Mouse (Mus musculus) C2C12 (cell line): ENCODE measurements around the gene Cacybp. TPM values are rescaled to one million over a fixed set of nuclear protein-coding genes. Genes with fewer than 3 reads are reported as not detected.

Source experiments
- H3K27me3 ChIP-seq: one replicate; pipeline ENCODE4 v1.6.1; 2011; ENCODE audit not compliant: control insufficient read depth, insufficient read depth, insufficient read length
- H3K36me3 ChIP-seq: one replicate; pipeline ENCODE4 v1.6.1; 2011; ENCODE audit not compliant: control insufficient read depth, insufficient read depth
- H3K4me3 ChIP-seq: one replicate; pipeline ENCODE4 v1.5.1; 2011; ENCODE audit warnings: mild to moderate bottlenecking, control low read depth; ENCODE audit not compliant: poor library complexity, insufficient read depth, severe bottlenecking
- H3K79me2 ChIP-seq: one replicate; pipeline ENCODE4 v1.6.1; 2011; ENCODE audit not compliant: control insufficient read depth, insufficient read depth
- H3K79me3 ChIP-seq: one replicate; pipeline ENCODE4 v1.6.1; 2011; ENCODE audit warnings: low read depth, control low read depth
- H3ac ChIP-seq: one replicate; pipeline ENCODE3; 2011; ENCODE audit warnings: low read depth; ENCODE audit not compliant: control insufficient read depth, insufficient read length
- CEBPB ChIP-seq: IDR thresholded peaks from one replicate; pipeline ENCODE4 v1.6.1; 2011; ENCODE audit warnings: low read depth, mild to moderate bottlenecking, control low read depth, moderate library complexity
- CTCF ChIP-seq: IDR thresholded peaks from one replicate; pipeline ENCODE4 v1.5.1; 2011; ENCODE audit not compliant: control insufficient read depth, insufficient read depth, insufficient read length
- FOSL1 ChIP-seq: IDR thresholded peaks from one replicate; pipeline ENCODE4 v1.8.0; 2011; ENCODE audit warnings: mild to moderate bottlenecking, low read length; ENCODE audit not compliant: poor library complexity, insufficient read depth, severe bottlenecking
- MAX ChIP-seq: IDR thresholded peaks from one replicate; pipeline ENCODE4 v1.6.1; 2011; ENCODE audit warnings: mild to moderate bottlenecking, control low read depth
- MYOD1 ChIP-seq: IDR thresholded peaks from one replicate; pipeline ENCODE4 v1.6.1; 2011; ENCODE audit warnings: low read depth; ENCODE audit not compliant: control insufficient read depth, insufficient read length
- MYOG ChIP-seq: IDR thresholded peaks from one replicate; pipeline ENCODE4 v1.6.1; 2011; ENCODE audit not compliant: control insufficient read depth, insufficient read length; ENCODE audit errors: extremely low read depth
- USF1 ChIP-seq: IDR thresholded peaks from one replicate; pipeline ENCODE4 v1.6.1; 2011; ENCODE audit warnings: low read depth, mild to moderate bottlenecking, control low read depth, moderate library complexity
- polyA plus RNA-seq: library from polyadenylated mRNA; unstranded; fragments of >200 nt; fragmentation: generic; extraction: Trizol; gene quantifications from one replicate; pipeline ENCODE4 v1.2.1, GENCODE M21; 2012; ENCODE audit warnings: missing spikeins

Cacybp gene
- polyA plus RNA-seq, 1 experiment, result 76.3 TPM

DNA sequence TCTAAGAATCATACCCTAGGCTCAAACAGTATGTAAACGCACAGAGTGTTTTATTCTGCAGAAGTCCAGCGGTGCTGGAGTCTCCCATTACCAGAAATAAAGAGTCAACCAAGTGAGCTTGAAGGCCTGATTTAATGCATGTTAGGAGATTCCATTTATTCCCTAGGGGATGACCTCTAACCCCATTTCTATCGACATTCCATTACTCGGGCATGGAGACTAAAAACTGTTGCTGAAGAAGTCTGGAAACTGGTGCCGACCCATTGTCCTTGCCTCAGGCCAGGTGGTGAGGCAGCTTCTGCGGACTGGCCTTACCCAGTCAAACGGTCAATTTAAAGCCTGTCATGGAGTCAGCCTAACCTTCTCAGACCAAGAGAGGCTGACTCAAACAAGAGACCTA is 1.5 kb upstream of the Cacybp start:
- H3K27me3 ChIP-seq, result no peaks in the 10 kb centered on the region
- peaks cover 32% of the 10 kb centered on the region for H3K79me3 ChIP-seq
- TF ChIP-seq MAX (no peak), FOSL1 (no peak), CTCF (no peak), MYOG (no peak), MYOD1 (no peak), CEBPB (no peak), USF1 (no peak)
- H3K79me2 ChIP-seq, result peaks cover 35% of the 10 kb centered on the region
- H3K4me3 ChIP-seq, result no peak overlapping the region
- peaks cover 10% of the 10 kb centered on the region for H3K36me3 ChIP-seq
- H3ac ChIP-seq, result no peak overlapping the region

GRCm38 (mm10) chr1:160212123-160212691 is 468 bp downstream of the Cacybp start:
- peaks cover 52% of the 10 kb centered on the region for H3K79me3 ChIP-seq
- TF ChIP-seq MYOG (no peak), USF1 (no peak), CEBPB (no peak), CTCF (no peak), MAX (no peak), MYOD1 (no peak), FOSL1 (no peak)
- peaks cover 55% of the 10 kb centered on the region for H3K79me2 ChIP-seq
- H3K27me3 ChIP-seq, result no peaks in the 10 kb centered on the region
- peak overlapping the region; percentile 93 for H3ac ChIP-seq
- peak overlapping the region; percentile 82 for H3K4me3 ChIP-seq
- peaks cover 24% of the 10 kb centered on the region for H3K36me3 ChIP-seq

DNA sequence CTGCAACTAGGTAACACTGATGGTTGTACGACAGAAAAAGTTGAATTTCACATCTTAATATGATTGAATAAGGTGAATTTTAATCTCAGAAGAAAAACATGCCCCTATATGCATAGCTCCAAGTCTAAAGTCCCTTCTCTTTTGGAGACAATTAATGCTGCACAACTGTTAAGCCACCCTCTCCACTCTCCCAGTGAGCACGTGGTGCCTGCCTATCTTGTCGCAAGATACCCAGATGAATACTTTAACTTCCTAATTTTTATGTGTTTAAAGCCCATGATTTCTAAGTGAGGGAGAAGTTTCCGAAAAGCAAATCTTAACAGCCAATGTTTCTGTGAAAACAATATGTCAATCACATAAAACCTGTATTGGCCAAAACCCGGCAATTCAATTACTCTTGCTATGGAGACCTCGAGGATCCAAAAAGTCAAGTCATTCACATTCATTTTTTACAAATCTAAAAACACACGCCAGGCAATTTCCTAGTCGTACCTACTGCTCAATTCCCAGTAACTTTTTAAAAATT is 1.0 kb downstream of the Cacybp start:
- peak overlapping the region; percentile 82 for H3K4me3 ChIP-seq
- peaks cover 29% of the 10 kb centered on the region for H3K36me3 ChIP-seq
- TF ChIP-seq FOSL1, result no peak
- TF ChIP-seq MYOD1, result no peak
- peak; percentile 57 for TF ChIP-seq MAX
- TF ChIP-seq CEBPB, result no peak
- no peak for TF ChIP-seq CTCF
- peak; percentile 72 for TF ChIP-seq USF1
- no peak for TF ChIP-seq MYOG
- peaks cover 60% of the 10 kb centered on the region for H3K79me2 ChIP-seq
- H3ac ChIP-seq, result peak overlapping the region; percentile 93
- no peaks in the 10 kb centered on the region for H3K27me3 ChIP-seq
- H3K79me3 ChIP-seq, result peaks cover 57% of the 10 kb centered on the region

GRCm38 (mm10) chr1:160210566-160210965 is 2.1 kb downstream of the Cacybp start:
- H3K27me3 ChIP-seq, result no peaks in the 10 kb centered on the region
- H3K36me3 ChIP-seq, result peaks cover 40% of the 10 kb centered on the region
- no peak for TF ChIP-seq MYOD1
- TF ChIP-seq MAX, result no peak
- peak overlapping the region; percentile 57 for H3ac ChIP-seq
- peaks cover 64% of the 10 kb centered on the region for H3K79me3 ChIP-seq
- peaks cover 71% of the 10 kb centered on the region for H3K79me2 ChIP-seq
- H3K4me3 ChIP-seq, result peak overlapping the region; percentile 82

- H3K79me3 ChIP-seq, result peaks cover 69% of the 10 kb centered on the region
- no peak overlapping the region for H3ac ChIP-seq
- H3K4me3 ChIP-seq, result no peak overlapping the region
- H3K79me2 ChIP-seq, result peaks cover 77% of the 10 kb centered on the region
- peaks cover 47% of the 10 kb centered on the region for H3K36me3 ChIP-seq
- TF ChIP-seq USF1 (no peak), CTCF (no peak), FOSL1 (no peak), MYOD1 (no peak), MAX (no peak), CEBPB (no peak), MYOG (no peak)
- no peaks in the 10 kb centered on the region for H3K27me3 ChIP-seq
These were observed 2.8 kb downstream of the Cacybp start for GRCm38 (mm10) chr1:160209844-160210243.

DNA sequence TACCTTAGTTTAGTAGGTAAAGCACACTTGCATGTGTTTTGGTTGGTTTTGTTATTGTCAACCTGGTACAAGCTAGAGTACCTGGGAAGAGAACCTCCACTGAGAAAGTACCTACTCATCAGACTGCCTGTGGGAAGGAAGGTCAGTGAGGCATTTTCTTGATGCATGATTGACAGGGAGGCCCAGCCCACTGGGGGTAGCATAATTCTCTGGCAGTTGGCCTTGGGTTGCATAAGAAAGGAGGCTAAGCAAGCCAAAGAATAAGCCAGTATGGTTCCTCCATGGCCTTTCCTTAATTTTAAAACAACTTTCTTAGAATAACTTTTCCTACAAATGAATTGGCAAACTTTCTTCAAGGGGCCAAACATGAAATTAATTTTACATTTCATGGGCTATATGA is 7.2 kb downstream of the Cacybp start:
- Histone ChIP-seq H3K4me3 (no peak overlapping the region), H3K27me3 (no peaks in the 10 kb centered on the region), H3K36me3 (peaks cover 88% of the 10 kb centered on the region), H3K79me2 (peaks cover 77% of the 10 kb centered on the region), H3K79me3 (peaks cover 54% of the 10 kb centered on the region), H3ac (no peak overlapping the region)
- TF ChIP-seq MYOD1 (no peak), CTCF (no peak)
